Mouse (Mus musculus) inflammation-experienced regulatory T-cells, adult 6 months (primary cell): ENCODE measurements around the gene Olfr323. TPM values are rescaled to one million over a fixed set of nuclear protein-coding genes. Genes with fewer than 3 reads are reported as not detected.

Experiments used
- ATAC-seq: one replicate; pipeline ENCODE4 v1.8.0; 2017
- polyA plus RNA-seq, 3 experiments: library from polyadenylated mRNA; unstranded; fragments of 100-300 nt; shearing (Covaris generic); gene quantifications; one replicate each; pipeline ENCODE4 v1.2.1; 2017

Gene Olfr323
- not detected for polyA plus RNA-seq

GRCm38 (mm10) chr11:58630401-58630800, at the start of gene Olfr323:
Olfr323 (minus strand) TSS chr11:58630501.
- no peak for ATAC-seq

- no peak for ATAC-seq
Observed at GRCm38 (mm10) chr11:58671825-58672224, 41.5 kb upstream of the Olfr323 start.

- no peak for ATAC-seq
Observed at GRCm38 (mm10) chr11:58669252-58669651, 39.0 kb upstream of the Olfr323 start.

GRCm38 (mm10) chr11:58658596-58658995, 28.3 kb upstream of the Olfr323 start, which contains the start of gene Olfr322:
Olfr322 (plus strand) TSS chr11:58658782.
- ATAC-seq: no peak

- ATAC-seq: no peak
Observed at GRCm38 (mm10) chr11:58655151-58655550, 24.9 kb upstream of the Olfr323 start.

- ATAC-seq: peak; percentile 35
Observed at GRCm38 (mm10) chr11:58643350-58643749, 13.0 kb upstream of the Olfr323 start.

GRCm38 (mm10) chr11:58641638-58642358, 11.5 kb upstream of the Olfr323 start:
- no peak for ATAC-seq

- ATAC-seq: no peak
Observed at GRCm38 (mm10) chr11:58641057-58641456, 10.8 kb upstream of the Olfr323 start.

GRCm38 (mm10) chr11:58640272-58640867, 10.1 kb upstream of the Olfr323 start, which contains the start of gene Trim58:
Trim58 (plus strand) TSS chr11:58640465.
- ATAC-seq: no peak

- ATAC-seq: no peak
Observed at GRCm38 (mm10) chr11:58638176-58638701, 7.9 kb upstream of the Olfr323 start.

GRCm38 (mm10) chr11:58636376-58636977, 6.2 kb upstream of the Olfr323 start:
- peak; percentile 46 for ATAC-seq

- ATAC-seq: no peak
Observed at GRCm38 (mm10) chr11:58634878-58635277, 4.6 kb upstream of the Olfr323 start.

GRCm38 (mm10) chr11:58626146-58626545, 4.2 kb downstream of the Olfr323 start:
- no peak for ATAC-seq

GRCm38 (mm10) chr11:58618793-58619192, 11.5 kb downstream of the Olfr323 start:
- ATAC-seq: no peak

- no peak for ATAC-seq
Observed at GRCm38 (mm10) chr11:58618369-58618768, 11.9 kb downstream of the Olfr323 start.

GRCm38 (mm10) chr11:58615975-58616374, 14.3 kb downstream of the Olfr323 start, which contains the start of gene 2210407C18Rik:
2210407C18Rik (minus strand) TSS chr11:58616075.
- ATAC-seq: no peak

GRCm38 (mm10) chr11:58614526-58614925, 15.8 kb downstream of the Olfr323 start:
- ATAC-seq: no peak

- ATAC-seq: no peak
Observed at GRCm38 (mm10) chr11:58613359-58613758, 16.9 kb downstream of the Olfr323 start.

GRCm38 (mm10) chr11:58607030-58607429, 23.3 kb downstream of the Olfr323 start:
- ATAC-seq: no peak

GRCm38 (mm10) chr11:58606177-58606919, 24.0 kb downstream of the Olfr323 start:
- ATAC-seq: no peak

- no peak for ATAC-seq
Observed at GRCm38 (mm10) chr11:58605228-58605627, 25.1 kb downstream of the Olfr323 start.

GRCm38 (mm10) chr11:58604688-58605087, 25.6 kb downstream of the Olfr323 start:
- ATAC-seq: no peak
